Mouse (Mus musculus) skeletal muscle tissue, postnatal 0 days (tissue): ENCODE data around the gene Gm20817. TPM values are rescaled to one million over a fixed set of nuclear protein-coding genes. Genes with fewer than 3 reads are reported as not detected.

ENCODE experiments used
- polyA plus RNA-seq: library from polyadenylated mRNA; unstranded; fragments of >200 nt; fragmentation: Nextera tagmentation; extraction: Ambion mirVana; gene quantifications from 2 replicates; pipeline ENCODE4 v1.2.1, GENCODE M21; 2015

The Gm20817 gene
- polyA plus RNA-seq: not detected in 2 replicates

DNA sequence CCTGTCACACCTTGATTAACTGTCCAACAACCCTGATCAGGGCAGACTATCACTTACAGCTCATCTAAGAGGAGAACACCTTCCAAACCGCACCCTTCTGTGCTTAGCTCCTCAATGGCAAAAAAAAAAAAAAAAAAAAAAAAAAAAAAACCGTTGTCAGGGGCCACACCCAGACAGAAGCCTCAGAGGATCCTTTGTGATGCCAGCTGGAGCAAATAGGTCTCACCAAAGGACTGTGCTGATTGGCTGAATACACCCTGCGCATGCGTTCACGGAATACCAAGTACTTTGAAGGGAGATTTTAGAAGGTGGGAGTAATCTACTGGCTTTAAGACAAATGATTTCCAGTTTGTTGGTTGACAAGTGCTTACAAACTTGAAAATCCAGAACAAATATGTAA is at the start of gene Gm20817:
TSS of gene Gm20817 (minus strand) at position 101 of the 400 bp plus-strand sequence.

